Mouse (Mus musculus): Measurements from ENCODE around the gene Cox19. TPM values are rescaled to one million over a fixed set of nuclear protein-coding genes. Genes with fewer than 3 reads are reported as not detected.

Cox19 gene
- polyA plus RNA-seq, 1 experiment from 2014 or later = 61.6 TPM

- TF ChIP-seq EP300 (IDR thresholded peaks at IDR 0.05) (no peak), CTCF (IDR thresholded peaks at IDR 0.05) (no peak)
- ATAC-seq = no peak
- Histone ChIP-seq H3K9ac (replicated peaks; ENCODE audit: low read depth) (no peak overlapping the region), H3K27me3 (replicated peaks; ENCODE audit: insufficient read depth, low read length) (no peaks in the 10 kb centered on the region), H3K27ac (ENCODE audit: low read length) (0 out of 2 replicates have a peak overlapping the region, but pooled peaks have one; percentile 90), H3K4me3 (ENCODE audit: low read depth, low read length) (no peak overlapping the region), H3K9me3 (ENCODE audit: low read length) (no peaks in the 10 kb centered on the region), H3K36me3 (ENCODE audit: insufficient read depth, low read length) (no peaks in the 10 kb centered on the region), H3K4me1 (ENCODE audit: insufficient read depth, low read depth, low read length) (peaks cover 28% of the 10 kb centered on the region), H3K4me2 (replicated peaks; ENCODE audit: low read depth, low read length) (no peak overlapping the region)
- DNase-seq (ENCODE audit: low spot score) = no peak
- 75% methylated on average over 3 of the region's 3 CpGs for WGBS
These were observed 21.9 kb upstream of the Cox19 start for GRCm38 (mm10) chr5:139373126-139373525.

GRCm38 (mm10) chr5:139371631-139372401, 20.6 kb upstream of the Cox19 start:
- Histone ChIP-seq H3K27me3 (replicated peaks; ENCODE audit: insufficient read depth, low read length) (no peaks in the 10 kb centered on the region), H3K4me1 (ENCODE audit: insufficient read depth, low read depth, low read length) (peaks cover 15% of the 10 kb centered on the region), H3K27ac (ENCODE audit: low read length) (peak overlapping the region; percentile 90), H3K9me3 (ENCODE audit: low read length) (no peaks in the 10 kb centered on the region), H3K36me3 (ENCODE audit: insufficient read depth, low read length) (no peaks in the 10 kb centered on the region), H3K9ac (replicated peaks; ENCODE audit: low read depth) (peak overlapping the region; percentile 89), H3K4me3 (ENCODE audit: low read depth, low read length) (peak overlapping the region; percentile 60), H3K4me2 (replicated peaks; ENCODE audit: low read depth, low read length) (peak overlapping the region; percentile 85)
- no peak for TF ChIP-seq EP300 (IDR thresholded peaks at IDR 0.05)
- peak; percentile 43 for TF ChIP-seq CTCF (IDR thresholded peaks at IDR 0.05)
- peak; percentile 97 for ATAC-seq
- peak; percentile 97 for DNase-seq (ENCODE audit: low spot score)
- under 1% methylated on average over 34 of the region's 39 CpGs for WGBS

- ATAC-seq (no peak), DNase-seq (ENCODE audit: low spot score) (no peak)
- Histone ChIP-seq H3K27ac (ENCODE audit: low read length) (no peak overlapping the region), H3K4me1 (ENCODE audit: insufficient read depth, low read depth, low read length) (peaks cover 12% of the 10 kb centered on the region), H3K36me3 (ENCODE audit: insufficient read depth, low read length) (no peaks in the 10 kb centered on the region), H3K4me3 (ENCODE audit: low read depth, low read length) (peak overlapping the region; percentile 60), H3K27me3 (replicated peaks; ENCODE audit: insufficient read depth, low read length) (no peaks in the 10 kb centered on the region), H3K4me2 (replicated peaks; ENCODE audit: low read depth, low read length) (peak overlapping the region; percentile 85), H3K9me3 (ENCODE audit: low read length) (no peaks in the 10 kb centered on the region), H3K9ac (replicated peaks; ENCODE audit: low read depth) (peak overlapping the region; percentile 89)
- 46% methylated on average over 5 of the region's 5 CpGs for WGBS
- TF ChIP-seq EP300 (IDR thresholded peaks at IDR 0.05) (no peak), CTCF (IDR thresholded peaks at IDR 0.05) (no peak)
These were observed 19.9 kb upstream of the Cox19 start for GRCm38 (mm10) chr5:139371118-139371517.

GRCm38 (mm10) chr5:139370336-139370735, 19.1 kb upstream of the Cox19 start:
- Histone ChIP-seq H3K4me2 (replicated peaks; ENCODE audit: low read depth, low read length) (peak overlapping the region; percentile 85; the same call in 1 of the 2 replicates), H3K9ac (replicated peaks; ENCODE audit: low read depth) (no peak overlapping the region), H3K36me3 (ENCODE audit: insufficient read depth, low read length) (no peaks in the 10 kb centered on the region), H3K4me1 (ENCODE audit: insufficient read depth, low read depth, low read length) (peaks cover 12% of the 10 kb centered on the region), H3K4me3 (ENCODE audit: low read depth, low read length) (no peak overlapping the region), H3K9me3 (ENCODE audit: low read length) (no peaks in the 10 kb centered on the region), H3K27ac (ENCODE audit: low read length) (no peak overlapping the region), H3K27me3 (replicated peaks; ENCODE audit: insufficient read depth, low read length) (no peaks in the 10 kb centered on the region)
- no peak for TF ChIP-seq CTCF (IDR thresholded peaks at IDR 0.05)
- TF ChIP-seq EP300 (IDR thresholded peaks at IDR 0.05) = no peak
- ATAC-seq = no peak
- DNase-seq (ENCODE audit: low spot score) = no peak
- WGBS = 78% methylated on average over 6 of the region's 6 CpGs

- Histone ChIP-seq H3K36me3 (ENCODE audit: insufficient read depth, low read length) (no peaks in the 10 kb centered on the region), H3K4me1 (ENCODE audit: insufficient read depth, low read depth, low read length) (peaks cover 21% of the 10 kb centered on the region), H3K9ac (replicated peaks; ENCODE audit: low read depth) (no peak overlapping the region), H3K27me3 (replicated peaks; ENCODE audit: insufficient read depth, low read length) (no peaks in the 10 kb centered on the region), H3K4me2 (replicated peaks; ENCODE audit: low read depth, low read length) (no peak overlapping the region), H3K9me3 (ENCODE audit: low read length) (no peaks in the 10 kb centered on the region), H3K27ac (ENCODE audit: low read length) (no peak overlapping the region), H3K4me3 (ENCODE audit: low read depth, low read length) (no peak overlapping the region)
- WGBS = 80% methylated on average over 11 of the region's 11 CpGs
- ATAC-seq (no peak), DNase-seq (ENCODE audit: low spot score) (no peak)
- TF ChIP-seq EP300 (IDR thresholded peaks at IDR 0.05) (no peak), CTCF (IDR thresholded peaks at IDR 0.05) (no peak)
These were observed 17.6 kb upstream of the Cox19 start for GRCm38 (mm10) chr5:139368638-139369320.

- H3K9me3 ChIP-seq (ENCODE audit: low read length) = no peaks in the 10 kb centered on the region
- no peak for TF ChIP-seq EP300 (IDR thresholded peaks at IDR 0.05)
- TF ChIP-seq CTCF (IDR thresholded peaks at IDR 0.05) = no peak
- no peaks in the 10 kb centered on the region for H3K27me3 ChIP-seq (replicated peaks; ENCODE audit: insufficient read depth, low read length)
- WGBS = 77% methylated on average over 4 of the region's 4 CpGs
- no peak for DNase-seq (ENCODE audit: low spot score)
- no peaks in the 10 kb centered on the region for H3K36me3 ChIP-seq (ENCODE audit: insufficient read depth, low read length)
- H3K4me3 ChIP-seq (ENCODE audit: low read depth, low read length) = no peak overlapping the region
- ATAC-seq = no peak
- no peak overlapping the region for H3K27ac ChIP-seq (ENCODE audit: low read length)
- H3K4me1 ChIP-seq (ENCODE audit: insufficient read depth, low read depth, low read length) = peaks cover 21% of the 10 kb centered on the region
- no peak overlapping the region for H3K4me2 ChIP-seq (replicated peaks; ENCODE audit: low read depth, low read length)
- no peak overlapping the region for H3K9ac ChIP-seq (replicated peaks; ENCODE audit: low read depth)
These were observed 16.8 kb upstream of the Cox19 start for GRCm38 (mm10) chr5:139367884-139368458.
